Mouse (Mus musculus): ENCODE data around the gene Arl16. TPM values are rescaled to one million over a fixed set of nuclear protein-coding genes. Genes with fewer than 3 reads are reported as not detected.

Arl16 gene
- polyA plus RNA-seq, 1 experiment from 2014 or later, result 36.6 TPM

- DNase-seq (ENCODE audit: low spot score), result peak; percentile 51
Measured at GRCm38 (mm10) chr11:120492024-120492877, 24.8 kb upstream of the Arl16 start.

- peak; percentile 67 for DNase-seq (ENCODE audit: low spot score)
Measured at GRCm38 (mm10) chr11:120491317-120492023, 24.1 kb upstream of the Arl16 start, which contains the start of gene Slc25a10. Gene Slc25a10, plus strand, starts transcription at chr11:120491840.

GRCm38 (mm10) chr11:120490291-120491046 is 23.1 kb upstream of the Arl16 start:
- DNase-seq (ENCODE audit: low spot score), result no peak

- DNase-seq (ENCODE audit: low spot score), result peak; percentile 83
Measured at GRCm38 (mm10) chr11:120489054-120489761, 21.8 kb upstream of the Arl16 start.

- no peak for DNase-seq (ENCODE audit: low spot score)
Measured at GRCm38 (mm10) chr11:120488516-120488915, 21.1 kb upstream of the Arl16 start.

GRCm38 (mm10) chr11:120485251-120485650 is 17.8 kb upstream of the Arl16 start:
- DNase-seq (ENCODE audit: low spot score), result no peak

GRCm38 (mm10) chr11:120484265-120484981 is 17.0 kb upstream of the Arl16 start, which contains the start of gene Mrpl12:
Gene Mrpl12, plus strand, starts transcription at chr11:120484613.
- peak; percentile 94 for DNase-seq (ENCODE audit: low spot score)

GRCm38 (mm10) chr11:120483448-120483934 is 16.1 kb upstream of the Arl16 start:
- no peak for DNase-seq (ENCODE audit: low spot score)

- DNase-seq (ENCODE audit: low spot score), result no peak
Measured at GRCm38 (mm10) chr11:120472052-120472451, 4.6 kb upstream of the Arl16 start.

- no peak for DNase-seq (ENCODE audit: low spot score)
Measured at GRCm38 (mm10) chr11:120467736-120468092, 307 bp upstream of the Arl16 start.

- DNase-seq (ENCODE audit: low spot score), result no peak
Measured at GRCm38 (mm10) chr11:120465521-120465920, 1.9 kb downstream of the Arl16 start.

- no peak for DNase-seq (ENCODE audit: low spot score)
Measured at GRCm38 (mm10) chr11:120464365-120464764, 3.0 kb downstream of the Arl16 start.

GRCm38 (mm10) chr11:120463536-120463935 is 3.9 kb downstream of the Arl16 start:
- no peak for DNase-seq (ENCODE audit: low spot score)

- DNase-seq (ENCODE audit: low spot score), result no peak
Measured at GRCm38 (mm10) chr11:120458847-120459597, 8.4 kb downstream of the Arl16 start.

GRCm38 (mm10) chr11:120457772-120458751 is 9.3 kb downstream of the Arl16 start, which contains the start of the genes Oxld1 and Ccdc137:
Gene Oxld1, minus strand, starts transcription at chr11:120458068.
Gene Ccdc137, plus strand, starts transcription at chr11:120458115.
- peak; percentile 83 for DNase-seq (ENCODE audit: low spot score)

GRCm38 (mm10) chr11:120457370-120457769 is 10.0 kb downstream of the Arl16 start:
- DNase-seq (ENCODE audit: low spot score), result no peak

GRCm38 (mm10) chr11:120455413-120455812 is 12.0 kb downstream of the Arl16 start:
- DNase-seq (ENCODE audit: low spot score), result no peak

- DNase-seq (ENCODE audit: low spot score), result no peak
Measured at GRCm38 (mm10) chr11:120454965-120455364, 12.4 kb downstream of the Arl16 start.
